Mouse (Mus musculus) brain, embryonic 14.5 days (tissue): ENCODE measurements at regions not wholly inside any gene's neighbourhood (a gene's known extent, or its start where the extent isn't known, plus 50 kb on each side); places are given as distances from the start of the nearest gene placed in this dataset.

ENCODE experiments used
- CTCF ChIP-seq: fragments of 200-500 bp; IDR thresholded peaks from 2 replicates; pipeline ENCODE4 v1.5.1; 2012; ENCODE audit warnings: inconsistent platforms, mild to moderate bottlenecking, moderate library complexity, borderline replicate concordance; ENCODE audit not compliant: insufficient read depth, insufficient read length; ENCODE audit errors: extremely low read depth
- POLR2A ChIP-seq: fragments of 200-500 bp; IDR thresholded peaks from 2 replicates; pipeline ENCODE4 v1.6.1; 2012; ENCODE audit warnings: mild to moderate bottlenecking, inconsistent platforms, borderline replicate concordance; ENCODE audit not compliant: poor library complexity, insufficient read depth, insufficient read length, severe bottlenecking; ENCODE audit errors: extremely low read depth

DNA sequence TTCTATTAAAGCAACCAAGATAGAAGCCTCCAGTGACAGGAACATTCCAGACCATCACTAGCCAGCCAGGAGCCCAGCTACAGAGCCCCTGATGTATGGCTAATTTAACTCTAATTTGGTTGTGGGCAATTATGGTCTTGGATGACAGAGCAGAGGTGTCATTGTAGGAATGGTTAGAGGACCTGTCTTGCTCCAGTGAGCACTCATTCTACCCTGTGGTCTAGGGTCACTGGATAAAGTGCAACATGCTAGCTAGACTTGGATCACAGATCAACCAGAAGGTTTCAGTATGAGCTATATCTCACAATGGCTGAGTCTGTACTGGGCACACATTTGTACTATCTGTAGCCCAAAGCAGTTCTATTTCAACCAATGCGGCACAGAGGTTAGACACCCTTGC is 63.7 kb downstream of the Mrpl23 start:
- TF ChIP-seq CTCF (no peak), POLR2A (no peak)
